13 mouse cellular contexts compared by ENCODE assay signal in the genomic region with DNA sequence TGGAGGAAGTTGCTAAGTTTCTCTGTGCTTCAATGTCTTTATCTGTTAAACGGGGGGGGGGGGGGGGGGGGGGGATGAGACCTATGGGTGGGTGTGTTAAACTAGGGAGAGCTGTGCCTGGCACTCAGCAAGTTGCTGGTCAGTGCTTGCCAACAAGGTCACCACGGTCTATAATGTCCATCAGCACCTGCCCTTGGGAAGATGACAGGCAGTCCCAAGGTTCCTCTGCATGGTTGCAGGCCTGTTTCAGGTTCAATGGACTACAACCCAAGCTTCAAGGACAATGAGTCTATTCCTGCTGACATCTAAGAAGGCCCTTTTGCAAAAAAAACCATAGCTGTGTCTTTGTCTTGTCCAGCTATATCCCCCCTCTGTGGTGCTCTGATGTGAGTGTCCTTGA.
"Had no signal": no experiment of that assay in that cellular context is flagged by ENCODE, and none has a peak within 500 bp of the region (broad histone marks: within the 10 kb centered on the region; RNA-seq: fewer than 3 reads in every experiment).

No protein-coding gene starts in this region.

- DNase-seq: lung, adult 18-20 months; lung, embryonic 14.5 days; lung, postnatal 10 days; lung, postnatal 4 days; midbrain, embryonic 14.5 days; retina, postnatal 1 day; right cerebral cortex, adult 18-20 months; right cerebral cortex, postnatal 25 days; right cerebral cortex, postnatal 4 days; spleen, adult 18-20 months; thymus, adult 18-20 months; thymus, postnatal 14 days; thymus, postnatal 36 days had no signal
